Mouse (Mus musculus) testis, adult 2 months (tissue): Measurements from ENCODE around the gene Mov10l1.

Source experiments
- CTCF ChIP-seq: fragments of 200-500 bp; IDR thresholded peaks from 2 replicates; pipeline ENCODE4 v1.5.1; 2012; ENCODE audit warnings: low read depth, mild to moderate bottlenecking, inconsistent platforms, low read length, moderate library complexity; ENCODE audit not compliant: control insufficient read depth, insufficient read depth, insufficient replicate concordance
- POLR2A ChIP-seq: fragments of 200-500 bp; IDR thresholded peaks from 2 replicates; pipeline ENCODE4 v1.6.1; 2012; ENCODE audit warnings: low read depth, mild to moderate bottlenecking, inconsistent platforms, low read length, moderate library complexity; ENCODE audit not compliant: control insufficient read depth

GRCm38 (mm10) chr15:88972300-88972699 lies 10.4 kb upstream of the Mov10l1 start:
- TF ChIP-seq CTCF (no peak), POLR2A (no peak)
